Mouse (Mus musculus) spleen, adult 10 weeks (tissue): ENCODE data around the gene Atp23. TPM values are rescaled to one million over a fixed set of nuclear protein-coding genes. Genes with fewer than 3 reads are reported as not detected.

ENCODE experiments used
- polyA plus RNA-seq: library from polyadenylated mRNA; stranded (reverse); fragments of 350-450 nt; fragmentation: Illumina TruSeq; extraction: RNeasy Lipid Tissue Mini Kit (QIAGEN cat#74804); gene quantifications from one replicate; pipeline ENCODE4 v1.2.3, GENCODE M21; 2015; ENCODE audit warnings: low replicate concordance; ENCODE audit not compliant: insufficient read depth

Gene Atp23
- 6.5 TPM for polyA plus RNA-seq

DNA sequence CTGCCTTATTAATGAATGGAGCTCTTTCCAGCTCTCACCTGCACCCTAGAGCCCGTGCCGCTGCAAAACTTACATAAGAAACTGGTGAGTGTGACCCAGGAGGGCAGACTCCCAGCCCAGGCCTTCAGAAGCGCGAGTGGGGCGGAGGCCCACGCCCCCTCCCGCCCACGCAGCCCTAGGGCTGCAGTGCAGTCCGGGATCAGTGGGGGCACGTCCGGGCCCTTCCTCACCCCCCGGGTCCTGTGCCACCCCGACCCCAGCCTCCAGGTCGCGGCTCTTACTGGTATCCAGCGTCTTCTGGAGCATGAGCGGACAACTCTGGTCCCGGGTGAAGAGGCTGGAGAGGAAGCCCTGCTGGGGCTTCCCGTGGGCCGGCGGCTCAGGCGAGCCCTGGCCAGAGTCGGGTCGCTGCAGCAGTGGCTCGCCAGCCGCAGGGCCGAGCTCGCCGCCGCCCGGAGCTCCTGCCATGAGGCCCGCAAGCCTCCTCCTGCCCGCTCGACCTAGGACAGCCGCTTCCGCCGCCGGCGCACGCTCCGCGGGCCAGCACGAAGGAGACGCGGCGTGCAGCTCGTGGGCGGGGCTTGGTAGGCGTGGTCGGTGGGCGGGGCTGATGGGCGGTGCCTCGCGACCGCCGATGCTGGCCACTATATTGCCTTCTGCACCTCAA is at the start of gene Atp23:
TSS of gene Atp23 (minus strand) at position 535 of the 667 bp plus-strand sequence.

Other genes starting within 250 kb of the Atp23 start
- 71.0 TPM for gene Ctdsp2, start 77.4 kb upstream of the Atp23 start, polyA plus RNA-seq
- gene Avil, start 99.4 kb upstream of the Atp23 start, polyA plus RNA-seq: 0.35 TPM
- gene Tsfm, start 129.5 kb upstream of the Atp23 start, polyA plus RNA-seq: 17.2 TPM
- gene Mettl1, start 140.1 kb upstream of the Atp23 start, polyA plus RNA-seq: 19.8 TPM
- 0.22 TPM for gene Eef1akmt3, start 140.2 kb upstream of the Atp23 start, polyA plus RNA-seq
- gene Cyp27b1, start 146.9 kb upstream of the Atp23 start, polyA plus RNA-seq: 0.25 TPM
- gene March9, start 158.8 kb upstream of the Atp23 start, polyA plus RNA-seq: 1.4 TPM
- 121 TPM for gene Cdk4, start 162.2 kb upstream of the Atp23 start, polyA plus RNA-seq
- gene Tspan31, start 168.9 kb upstream of the Atp23 start, polyA plus RNA-seq: 72.3 TPM
- 15.7 TPM for gene Agap2, start 173.9 kb upstream of the Atp23 start, polyA plus RNA-seq
- 51.3 TPM for gene Os9, start 219.8 kb upstream of the Atp23 start, polyA plus RNA-seq